Mouse (Mus musculus) left cerebral cortex, adult 18-20 months (tissue): ENCODE results near the gene Lyz1. TPM values are rescaled to one million over a fixed set of nuclear protein-coding genes. Genes with fewer than 3 reads are reported as not detected.
"Not testable (repeated sequence)": the region's sequence is repeated elsewhere in the genome, so short reads cannot be mapped to it uniquely, and the experiment has no call there.

Experiments
- DNase-seq, 2 experiments: peaks; one replicate each; pipeline ENCODE4 v3.0.0; 2021 to 2022; ENCODE audit warnings: low spot score in 2 of 2, mixed read lengths in 1 of 2
- long read RNA-seq, 2 experiments: library from polyadenylated mRNA; stranded (forward); transcript quantifications; one replicate each; pipeline ENCODE4 v2.0.0; 2021
- total RNA-seq, 2 experiments: library from RNA; stranded (reverse); gene quantifications; 2 replicates each; pipeline ENCODE4 v1.2.3; 2021

Gene Lyz1
- total RNA-seq, result 1 to 10 TPM; 1.7 to 2.2 TPM
- long read RNA-seq, experiment 1, result 0 reads
- long read RNA-seq, experiment 2, result 0 reads

DNA sequence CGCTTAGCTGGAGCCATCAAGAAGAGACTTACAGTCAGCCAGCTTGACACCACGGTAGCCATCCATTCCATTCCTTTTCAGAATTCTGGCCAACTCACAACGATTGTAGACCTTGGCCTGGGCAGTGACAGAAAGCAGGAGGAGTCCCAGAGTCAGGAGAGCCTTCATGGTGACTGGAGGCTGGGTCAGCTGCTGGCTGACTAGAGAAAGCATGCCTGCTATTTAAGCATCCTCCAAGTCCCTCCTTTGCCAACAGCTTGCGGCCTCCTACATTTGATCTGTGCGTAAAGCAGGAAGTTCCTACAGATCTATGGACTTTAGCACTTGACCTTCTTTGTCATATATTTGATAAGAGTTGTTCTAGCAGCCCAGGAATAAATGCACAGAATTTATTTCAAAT is at the start of gene Lyz1:
Lyz1 (minus strand) TSS at position 198 of the 400 bp plus-strand sequence.
- no peak for DNase-seq

DNA sequence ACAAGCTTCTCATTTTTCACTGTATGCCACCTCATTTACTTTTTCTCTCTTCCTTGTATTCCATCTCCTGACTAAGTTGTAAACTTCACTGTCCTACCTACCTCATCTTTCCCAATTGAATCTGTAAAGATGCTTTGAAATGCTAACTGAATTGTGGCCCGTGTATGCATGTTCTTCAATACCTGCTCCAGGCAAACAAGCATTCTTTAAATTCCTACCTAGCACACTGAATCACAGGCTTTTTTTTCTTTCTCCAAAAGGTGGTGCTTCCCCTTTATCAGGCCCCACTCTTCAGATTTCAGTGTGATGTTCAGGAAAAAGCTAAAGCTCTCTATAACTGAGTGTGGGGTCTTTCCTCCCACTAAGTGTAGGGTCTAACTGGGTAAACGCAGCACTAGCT is 49.7 kb upstream of the Lyz1 start:
- no peak for DNase-seq

DNA sequence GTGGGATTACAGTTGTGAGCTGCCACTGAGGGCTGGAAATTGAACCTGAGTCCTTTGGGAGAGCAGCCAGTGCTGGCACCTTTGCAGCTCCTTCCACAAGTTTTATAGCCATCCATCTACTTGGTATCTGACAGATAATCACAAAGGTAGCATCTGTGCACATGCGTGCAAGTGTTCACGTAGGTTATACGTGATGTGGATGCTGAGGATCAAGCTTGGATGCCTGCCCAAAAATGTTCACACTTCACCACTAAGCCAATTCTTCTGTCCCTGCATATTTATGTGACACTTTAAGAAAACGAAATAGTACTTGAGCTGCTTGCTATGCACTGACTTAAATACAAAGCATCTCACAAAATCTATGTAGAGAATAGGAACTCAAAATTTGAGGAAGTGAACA is 48.4 kb upstream of the Lyz1 start:
- DNase-seq, result no peak

DNA sequence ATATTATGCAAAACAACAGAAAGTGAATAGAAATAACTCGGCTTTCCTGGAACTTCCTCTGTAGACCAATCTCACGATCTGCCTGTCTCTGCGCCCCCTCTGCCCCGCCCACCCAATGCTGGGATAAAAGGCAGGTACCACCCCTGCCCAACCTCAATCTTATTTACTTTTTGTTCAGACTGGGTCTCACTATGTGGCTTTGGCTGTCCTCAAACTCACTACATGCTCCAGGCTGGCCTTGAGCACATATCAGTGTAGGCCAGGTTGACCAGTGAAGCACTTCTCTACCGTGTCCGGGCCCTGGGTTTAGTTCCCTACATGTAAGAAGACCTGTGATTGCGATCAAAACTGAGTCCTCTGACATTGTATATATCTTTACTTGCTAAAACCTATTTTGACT is 46.6 kb upstream of the Lyz1 start:
- DNase-seq, result no peak

DNA sequence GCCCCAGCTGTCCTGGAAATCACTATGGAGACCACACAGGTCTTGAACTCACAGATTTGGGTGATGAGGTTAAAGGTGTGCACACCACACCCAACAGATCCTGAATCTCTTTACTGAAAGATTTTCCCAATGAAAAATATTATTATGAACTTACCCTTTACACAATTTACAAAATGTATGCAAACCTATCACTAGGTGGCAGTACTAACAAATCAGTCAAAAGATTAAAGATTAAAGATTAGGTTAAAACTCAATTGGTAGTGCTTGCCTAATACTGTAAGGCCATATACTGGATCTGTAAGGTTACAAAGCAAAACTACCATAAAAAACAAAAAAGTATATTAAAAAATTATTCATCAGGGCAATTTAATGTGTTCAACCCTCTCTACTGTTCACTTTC is 45.3 kb upstream of the Lyz1 start:
- DNase-seq, result no peak

DNA sequence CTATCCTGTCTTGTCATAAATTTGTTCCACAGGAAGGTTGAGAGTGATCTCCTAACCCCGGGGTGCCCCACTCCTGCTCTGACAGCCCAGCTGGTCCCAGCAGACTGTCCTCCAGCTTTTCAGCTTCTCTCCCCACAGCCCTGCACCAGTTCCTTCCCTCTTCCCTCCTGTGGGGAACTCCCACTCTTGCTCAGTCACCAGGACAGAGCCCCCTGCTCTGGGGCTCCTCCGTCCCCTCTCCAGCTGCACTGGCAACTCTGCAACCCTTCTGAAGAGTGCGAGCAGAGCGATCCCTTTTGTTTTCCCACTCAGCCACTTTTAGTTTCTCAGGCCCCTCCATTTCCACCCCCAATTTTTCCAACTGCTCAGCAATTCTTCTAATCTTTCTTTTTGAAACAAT is 43.0 kb upstream of the Lyz1 start:
- no peak for DNase-seq

DNA sequence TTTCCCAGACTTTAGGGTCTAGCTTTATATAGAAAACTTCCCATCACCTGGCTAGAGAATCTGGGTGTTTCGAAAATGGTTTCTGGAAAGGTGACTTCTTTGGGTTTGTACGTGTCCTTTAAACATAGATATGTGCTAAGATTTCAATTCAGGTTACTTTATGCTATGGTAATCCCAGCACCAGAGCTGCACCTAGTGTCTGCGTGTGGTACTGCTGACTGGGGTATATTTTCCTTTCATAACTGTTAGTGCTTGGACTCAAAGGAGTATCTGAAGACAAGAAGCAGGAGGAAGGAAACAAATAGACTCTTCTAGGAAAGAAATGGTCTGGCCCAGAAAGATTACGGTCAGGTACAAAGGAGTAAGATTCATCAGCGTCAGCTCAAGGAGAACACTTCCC is 37.9 kb upstream of the Lyz1 start:
- no peak for DNase-seq

DNA sequence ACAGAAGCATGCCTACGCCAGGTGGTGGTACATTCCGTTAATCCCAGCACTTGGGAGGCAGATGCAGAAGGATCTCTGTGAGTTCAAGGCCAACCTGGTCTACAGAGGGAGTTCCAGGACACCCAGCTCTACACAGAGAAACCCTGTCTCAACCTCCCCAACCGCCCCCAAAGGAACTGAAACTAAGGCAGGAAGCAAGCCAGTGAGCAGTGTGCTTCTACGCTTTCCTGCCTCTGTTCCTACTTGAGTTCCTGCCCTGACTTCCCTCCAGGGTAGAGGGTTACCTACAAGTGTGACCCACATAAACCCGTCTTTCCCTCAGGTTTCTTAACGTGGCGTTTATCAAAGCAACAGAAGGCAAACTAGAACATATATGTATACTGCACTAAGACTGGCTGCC is 31.1 kb upstream of the Lyz1 start:
- no peak for DNase-seq

DNA sequence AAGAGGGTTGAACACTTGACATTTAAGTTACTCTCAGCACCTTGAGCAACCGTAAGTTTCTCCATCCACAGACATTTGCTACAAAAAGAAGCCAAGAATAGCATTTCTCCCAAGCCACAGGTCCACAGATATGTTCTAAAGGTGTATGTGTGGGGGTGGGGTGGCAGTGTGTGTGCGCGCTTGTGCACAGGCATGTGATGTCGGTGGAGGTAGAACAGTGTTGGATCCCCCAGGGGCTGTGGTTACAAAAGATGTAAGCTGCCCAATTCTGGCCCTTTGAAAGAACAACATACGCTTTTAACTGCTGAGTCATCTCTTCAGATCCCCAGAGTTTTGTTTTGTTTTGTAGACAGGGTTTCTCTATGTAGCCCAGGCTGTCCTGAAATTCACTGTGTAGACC is 30.0 kb upstream of the Lyz1 start:
- DNase-seq, result no peak

DNA sequence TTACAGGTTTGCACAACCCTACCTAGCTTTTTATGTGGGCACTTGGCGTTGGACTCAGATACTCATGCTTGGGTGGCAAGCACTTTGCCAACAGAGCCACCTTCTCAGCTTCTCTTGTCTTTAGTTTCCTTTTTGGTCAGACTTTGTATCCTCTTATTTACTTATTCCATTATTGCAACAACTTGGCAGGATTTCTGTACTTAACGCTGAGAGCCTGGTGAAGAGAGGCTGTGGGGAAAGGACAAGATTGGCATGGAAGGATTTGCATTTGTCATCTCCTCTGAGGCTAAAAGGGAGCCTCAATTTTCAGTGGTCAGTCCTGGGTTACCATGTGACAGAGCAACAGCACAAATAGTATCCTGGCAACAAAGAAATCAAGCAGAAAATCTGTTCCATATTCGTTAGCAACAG is 27.9 kb upstream of the Lyz1 start:
- no peak for DNase-seq

DNA sequence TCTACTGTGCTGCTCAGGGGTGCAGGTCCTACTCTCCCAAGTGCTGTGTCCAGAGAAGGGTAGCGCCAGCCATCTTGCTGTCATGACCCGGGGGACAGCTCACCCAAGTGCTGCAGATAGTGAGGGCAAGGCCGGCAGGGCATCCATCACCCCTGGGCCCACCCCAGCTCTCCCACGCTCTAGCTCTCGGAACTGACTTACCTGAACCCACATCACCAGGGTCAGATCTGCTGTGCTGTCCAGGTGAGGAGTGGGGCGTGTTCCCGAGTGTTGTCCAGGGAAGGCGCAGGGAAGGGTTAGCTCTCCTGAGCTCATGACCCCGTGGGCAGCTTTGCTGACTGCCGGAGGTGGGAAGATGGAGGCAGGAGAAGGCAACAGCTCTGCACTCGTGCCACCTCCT is 23.7 kb upstream of the Lyz1 start:
- no peak for DNase-seq

DNA sequence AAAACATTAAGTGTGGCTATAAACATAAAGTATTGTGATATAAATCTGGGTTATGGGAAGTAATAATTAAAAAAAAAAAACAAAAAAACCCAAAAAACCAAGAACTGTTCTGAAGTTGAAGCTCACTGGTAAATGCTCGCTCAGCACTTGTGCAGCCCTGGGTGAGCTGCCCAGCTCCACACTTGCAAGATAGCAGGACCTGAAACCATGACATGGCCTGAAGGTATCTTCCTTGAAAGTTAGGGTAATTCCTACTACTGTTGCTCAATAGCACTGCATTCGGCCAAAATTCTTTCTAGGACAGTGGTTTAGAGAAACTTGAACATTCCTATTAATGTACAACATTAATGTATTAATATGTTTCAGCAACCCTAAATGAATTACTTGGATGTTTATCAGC is 20.5 kb upstream of the Lyz1 start:
- no peak for DNase-seq

DNA sequence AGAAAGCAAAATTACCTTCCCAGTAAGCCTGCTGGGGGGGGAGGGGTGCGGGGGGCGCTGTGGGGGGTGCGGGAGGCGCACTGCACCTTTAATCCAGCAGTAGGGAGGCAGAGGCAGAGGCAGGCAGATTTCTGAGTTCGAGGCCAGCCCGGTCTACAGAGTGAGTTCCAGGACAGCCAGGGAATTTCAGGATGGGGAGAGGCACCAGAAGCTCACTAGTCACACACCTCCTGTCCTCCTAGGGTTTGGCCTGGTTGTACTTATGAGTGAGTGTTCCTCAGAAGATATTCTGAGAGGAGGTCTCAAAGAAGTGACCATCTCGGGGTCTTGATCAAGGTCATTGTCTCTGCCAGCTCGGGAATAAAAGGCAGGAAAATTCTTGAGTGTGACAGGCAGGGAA is 19.5 kb upstream of the Lyz1 start:
- no peak for DNase-seq

DNA sequence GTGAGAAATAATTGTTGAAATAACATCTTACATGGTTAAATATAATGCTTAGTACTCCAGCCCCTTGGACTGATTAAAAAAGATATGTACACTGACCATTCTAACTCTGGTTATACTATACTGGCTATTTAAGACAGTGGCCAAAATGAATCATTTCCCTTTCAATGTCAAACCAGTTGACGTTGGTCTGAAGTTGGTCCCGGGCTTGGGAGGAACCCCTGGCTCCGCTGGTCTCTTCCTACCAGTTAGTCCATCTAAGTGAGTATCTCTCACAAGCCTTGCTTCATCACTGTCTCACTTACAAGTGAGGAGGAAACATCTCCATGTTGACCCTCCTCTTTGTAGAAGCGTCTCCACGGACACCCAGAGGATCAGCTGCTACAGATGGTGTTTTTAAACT is 11.7 kb upstream of the Lyz1 start:
- DNase-seq, result no peak

DNA sequence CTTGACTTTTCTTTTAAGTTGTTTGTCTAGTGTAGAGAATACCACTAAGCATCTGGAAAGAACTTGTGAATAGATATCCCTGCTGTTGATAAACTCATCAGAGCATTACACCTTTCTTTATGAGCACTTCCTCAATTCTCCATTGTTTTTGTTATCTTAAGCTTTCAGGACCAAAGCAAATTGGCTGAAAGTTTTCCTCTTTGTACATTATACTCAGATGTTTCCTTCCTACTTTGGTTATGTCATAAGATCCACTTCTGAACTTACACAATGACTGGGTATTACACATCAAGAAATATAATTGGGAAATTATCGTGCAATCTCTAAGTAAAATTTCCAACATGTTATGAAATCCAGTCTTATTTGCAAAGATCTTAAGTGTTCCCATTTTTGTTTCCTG is 9.0 kb upstream of the Lyz1 start:
- no peak for DNase-seq

DNA sequence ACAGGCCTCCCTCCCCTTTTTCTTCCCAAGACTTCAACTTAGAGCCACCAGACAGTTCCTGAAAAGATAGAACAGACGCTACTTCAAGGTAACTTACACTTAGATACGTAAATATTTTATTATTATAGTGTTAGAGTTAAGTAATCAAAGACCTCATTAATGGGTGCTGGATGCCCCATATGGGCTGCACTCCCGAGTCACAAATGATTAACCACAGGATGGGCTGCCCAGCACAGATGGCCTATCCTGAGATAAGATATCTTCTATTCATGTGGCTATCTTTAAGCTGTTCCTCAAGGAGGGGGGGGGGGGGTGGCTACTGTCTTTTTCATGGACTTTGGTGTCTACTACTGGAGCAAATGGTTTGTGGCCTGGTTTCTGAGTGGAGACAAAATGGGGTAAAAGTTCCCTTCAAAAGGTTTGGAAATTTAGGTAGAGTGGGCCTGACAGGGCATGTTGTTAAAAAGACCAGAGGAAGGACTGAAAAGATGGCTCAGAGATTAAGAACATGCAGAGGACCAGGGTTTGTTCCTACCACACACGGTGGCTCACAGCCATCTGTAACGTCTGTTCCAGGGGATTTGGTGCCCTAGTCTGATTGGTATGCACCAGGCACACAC is 7.3 kb upstream of the Lyz1 start:
- DNase-seq, result no peak

DNA sequence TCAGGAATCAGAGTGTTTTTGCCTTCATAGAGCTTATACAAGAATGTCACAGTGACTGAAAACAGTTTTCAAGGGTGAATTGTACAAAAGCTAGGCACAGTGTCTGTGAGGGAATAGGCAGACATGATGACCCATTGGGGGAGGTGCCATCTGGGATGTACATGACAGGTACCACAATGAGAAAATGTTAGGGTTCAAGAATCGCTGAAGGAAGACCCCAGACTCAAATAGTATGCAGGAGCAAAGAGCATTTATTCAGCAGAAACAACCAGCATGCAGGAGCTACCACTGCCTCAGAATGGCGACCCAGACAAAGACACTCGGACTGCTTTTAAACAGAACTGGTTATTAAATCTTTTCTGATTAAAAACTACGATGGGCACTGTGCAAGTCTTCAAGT is 6.4 kb upstream of the Lyz1 start:
- no peak for DNase-seq

DNA sequence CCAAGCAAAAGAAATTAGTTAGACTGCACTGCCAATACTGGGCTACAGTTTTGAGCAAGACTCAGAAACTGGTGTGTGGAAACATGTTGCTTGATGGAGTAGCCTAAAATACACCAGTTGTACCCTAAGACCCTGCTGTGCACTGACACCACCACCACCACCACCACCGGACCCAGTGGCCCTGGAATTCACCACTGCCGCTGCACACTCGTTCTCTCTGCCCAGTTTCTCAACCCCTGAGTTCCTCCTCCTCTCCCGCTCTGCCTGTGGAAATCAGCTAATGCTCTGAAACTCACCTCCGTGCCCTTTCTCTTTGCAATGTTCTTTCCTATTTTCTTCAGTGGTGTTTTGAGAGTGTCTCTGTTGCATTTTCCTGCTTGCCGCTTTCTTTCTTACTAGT is 5.7 kb upstream of the Lyz1 start:
- DNase-seq, result no peak

DNA sequence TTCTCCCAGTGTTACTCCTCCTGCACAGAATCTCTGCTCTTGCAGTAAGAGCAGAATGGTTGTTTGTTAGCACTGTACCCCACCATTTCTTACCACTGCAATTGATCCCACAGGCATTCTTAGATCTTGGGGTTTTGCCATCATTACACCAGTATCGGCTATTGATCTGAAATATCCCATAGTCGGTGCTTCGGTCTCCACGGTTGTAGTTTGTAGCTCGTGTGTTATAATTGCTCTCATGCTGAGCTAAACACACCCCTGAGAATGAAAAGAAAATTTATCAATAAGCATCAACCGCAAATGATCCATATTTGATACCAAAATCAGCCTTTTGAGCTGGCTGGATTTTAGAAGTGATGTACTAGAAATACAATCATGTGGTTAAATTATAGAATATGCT is 1.7 kb downstream of the Lyz1 start:
- not testable (repeated sequence) for DNase-seq

DNA sequence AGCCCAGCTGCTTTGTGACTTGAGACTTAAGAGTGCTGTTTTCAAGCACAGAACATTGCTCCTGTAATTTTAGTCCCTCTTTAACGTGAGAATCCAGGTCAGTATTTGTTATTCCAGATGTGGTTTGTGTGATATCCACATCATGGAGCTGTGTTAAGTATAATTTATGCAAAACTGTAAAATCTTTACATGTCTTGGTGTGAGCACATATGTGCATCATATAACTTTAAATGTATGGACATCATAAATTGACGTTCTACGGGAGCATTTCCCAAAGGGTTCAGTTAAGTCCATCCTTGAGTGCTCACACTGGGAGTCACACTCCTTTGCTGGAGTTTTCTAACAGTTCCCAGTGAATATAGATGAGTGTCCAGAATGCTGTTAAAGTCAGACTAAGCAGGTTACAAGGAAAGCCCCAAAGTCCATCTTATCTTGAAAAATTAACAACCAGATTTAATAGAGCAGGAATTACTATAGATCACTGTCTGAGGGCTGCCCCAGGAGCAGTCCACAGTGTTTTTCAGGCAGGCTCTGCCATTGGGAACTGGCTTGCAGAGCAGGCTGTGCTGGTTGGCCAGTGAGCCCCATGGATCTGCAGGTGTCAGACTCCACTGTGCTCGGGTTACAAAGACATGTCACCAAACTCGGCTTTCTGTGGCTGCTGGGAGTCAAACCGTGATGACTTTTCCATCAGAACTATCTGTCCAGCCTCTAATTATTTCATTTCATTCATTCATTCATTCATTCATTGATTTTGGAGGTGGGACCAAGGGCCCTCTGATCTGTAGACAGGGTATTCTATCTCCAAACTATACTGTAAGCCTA is 2.4 kb downstream of the Lyz1 start:
- no peak for DNase-seq

DNA sequence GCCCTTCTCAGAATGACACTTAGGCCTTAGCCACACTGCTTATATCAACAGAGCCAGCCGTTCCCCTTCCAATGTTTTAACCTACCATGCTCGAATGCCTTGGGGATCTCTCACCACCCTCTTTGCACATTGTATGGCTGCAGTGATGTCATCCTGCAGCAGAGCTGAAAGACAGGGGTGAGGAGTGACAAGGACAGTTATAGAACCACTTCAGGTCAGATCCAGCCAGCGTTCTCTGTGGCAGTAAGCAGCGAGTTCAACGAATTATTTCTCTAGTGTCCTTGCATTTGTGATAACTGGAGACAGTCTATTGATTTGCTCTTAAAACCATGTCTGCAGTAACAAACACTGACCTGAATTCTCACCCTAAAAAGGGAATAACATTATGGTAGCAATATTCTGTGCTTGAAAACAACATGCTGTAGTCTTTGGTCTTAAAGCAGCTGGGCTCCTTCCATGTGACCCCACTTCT is 3.6 kb downstream of the Lyz1 start:
- not testable (repeated sequence) for DNase-seq

DNA sequence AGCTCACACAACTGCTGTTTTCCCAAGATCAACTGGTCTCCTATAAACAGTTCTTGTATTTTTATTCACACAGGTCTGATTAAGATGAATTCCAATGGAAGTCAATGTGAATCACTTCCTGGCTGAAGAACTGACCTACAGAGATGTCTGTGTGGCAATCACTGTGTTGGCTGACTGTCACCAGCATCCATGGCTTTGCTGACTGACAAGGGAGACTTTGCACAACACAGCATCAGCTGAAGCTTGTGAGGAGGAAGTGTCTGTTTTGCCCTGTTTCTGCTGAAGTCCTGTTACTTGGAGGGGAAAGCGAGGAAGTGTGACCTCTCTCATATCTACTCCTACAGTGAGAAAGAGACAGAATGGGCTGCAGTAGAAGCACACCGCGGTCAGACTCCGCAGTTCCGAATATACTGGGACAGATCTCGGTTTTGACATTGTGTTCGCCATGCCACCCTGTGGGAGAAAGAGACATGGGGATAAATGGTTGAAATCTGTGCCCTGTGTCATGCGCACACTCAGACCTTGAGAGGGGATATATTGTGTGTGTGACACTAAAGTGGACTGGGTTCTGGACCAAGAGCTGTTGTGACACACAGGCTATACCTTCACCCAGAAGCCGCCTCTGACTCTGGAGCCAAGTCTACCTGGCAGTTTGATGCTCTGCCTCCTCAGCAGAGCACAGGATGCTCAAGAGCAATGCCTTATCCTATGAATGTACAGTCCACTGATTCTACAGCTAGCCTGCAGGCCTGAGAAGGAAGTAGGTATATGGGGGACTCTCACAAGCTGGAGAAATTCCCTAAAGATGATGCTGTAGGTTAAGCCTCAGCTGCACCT is 4.3 kb downstream of the Lyz1 start:
- DNase-seq, result no peak
